Mouse (Mus musculus) ovary, adult 18-20 months (tissue): ENCODE data around the gene Tbx15.

Experiments
- DNase-seq: peaks from one replicate; pipeline ENCODE4 v3.0.0; 2022; ENCODE audit warnings: low spot score, mixed read lengths

Tbx15 gene

GRCm38 (mm10) chr3:99240213-99240720, at the start of gene Tbx15:
Gene Tbx15 (plus strand): TSS chr3:99240381.
- DNase-seq = no peak

- no peak for DNase-seq
These were observed 46.6 kb upstream of the Tbx15 start for GRCm38 (mm10) chr3:99193576-99193975.

GRCm38 (mm10) chr3:99203331-99203730, 36.9 kb upstream of the Tbx15 start:
- DNase-seq = no peak

GRCm38 (mm10) chr3:99208416-99208815, 31.8 kb upstream of the Tbx15 start:
- DNase-seq = no peak

GRCm38 (mm10) chr3:99211105-99211698, 29.0 kb upstream of the Tbx15 start:
- DNase-seq = no peak

- no peak for DNase-seq
These were observed 12.4 kb upstream of the Tbx15 start for GRCm38 (mm10) chr3:99227807-99228206.

GRCm38 (mm10) chr3:99233393-99234318, 6.5 kb upstream of the Tbx15 start:
- DNase-seq = no peak

- DNase-seq = no peak
These were observed 5.8 kb upstream of the Tbx15 start for GRCm38 (mm10) chr3:99234319-99234869.

GRCm38 (mm10) chr3:99235116-99235803, 4.9 kb upstream of the Tbx15 start:
- DNase-seq = no peak

GRCm38 (mm10) chr3:99235804-99236755, 4.1 kb upstream of the Tbx15 start:
- no peak for DNase-seq

- no peak for DNase-seq
These were observed 1.5 kb upstream of the Tbx15 start for GRCm38 (mm10) chr3:99238691-99239090.

GRCm38 (mm10) chr3:99239301-99240045, 708 bp upstream of the Tbx15 start:
- DNase-seq = no peak

GRCm38 (mm10) chr3:99240811-99241738, 894 bp downstream of the Tbx15 start:
- DNase-seq = no peak

GRCm38 (mm10) chr3:99242481-99242880, 2.3 kb downstream of the Tbx15 start:
- no peak for DNase-seq

- no peak for DNase-seq
These were observed 5.2 kb downstream of the Tbx15 start for GRCm38 (mm10) chr3:99245341-99245740.

GRCm38 (mm10) chr3:99246629-99247028, 6.4 kb downstream of the Tbx15 start:
- DNase-seq = no peak

- DNase-seq = no peak
These were observed 7.4 kb downstream of the Tbx15 start for GRCm38 (mm10) chr3:99247586-99247985.

GRCm38 (mm10) chr3:99247996-99248801, 8.0 kb downstream of the Tbx15 start:
- DNase-seq = no peak
